Mouse (Mus musculus): ENCODE measurements around the gene Taz. TPM values are rescaled to one million over a fixed set of nuclear protein-coding genes. Genes with fewer than 3 reads are reported as not detected.

Gene Taz
- polyA plus RNA-seq (2015; fragmentation: Nextera tagmentation; extraction: Ambion mirVana) = 85.3 and 91.1 TPM in 2 replicates

DNA sequence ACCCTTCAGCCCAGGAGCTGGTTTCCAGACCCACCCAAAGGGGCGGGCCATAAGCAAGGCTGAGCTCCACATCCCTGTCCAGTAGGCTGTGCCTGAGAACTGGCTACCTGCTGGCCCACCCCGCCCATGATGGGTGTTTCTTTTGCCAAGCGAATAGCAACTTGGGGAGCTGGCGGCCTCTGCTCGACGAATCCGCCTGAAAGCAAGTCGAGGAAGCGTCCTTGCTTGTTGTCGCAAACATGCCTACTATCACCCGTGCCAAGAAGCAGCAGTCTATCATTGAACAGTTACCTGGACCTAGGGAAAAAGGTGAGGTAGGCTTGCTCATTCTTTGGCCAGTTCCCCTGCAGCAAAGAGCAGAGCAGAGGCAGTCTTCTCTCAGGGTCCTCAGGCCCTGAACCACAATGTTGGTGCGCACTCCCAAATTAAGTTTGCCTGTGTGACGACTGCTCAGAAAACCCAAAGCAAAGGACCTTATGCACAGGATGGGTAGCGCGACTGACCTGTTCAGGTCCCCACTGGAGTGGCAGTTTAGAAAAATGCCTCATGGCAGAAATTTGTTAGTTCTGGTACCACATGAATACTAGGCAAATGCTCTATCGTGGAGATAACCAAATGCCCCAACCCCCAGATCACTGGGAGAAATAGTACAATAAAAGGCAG is at the start of gene Taz, which contains the start of gene Dnase1l1:
Gene Taz (plus strand): TSS at position 181 of the 663 bp plus-strand sequence.
Gene Dnase1l1 (minus strand): TSS at position 606 of the 663 bp plus-strand sequence.
- 16% methylated on average over 16 of the region's 16 CpGs for WGBS
- H3K9ac ChIP-seq (ENCODE audit: low read depth, low read length) = peak within 1 kb of the TSS; percentile 80
- ATAC-seq = peak; percentile 97

DNA sequence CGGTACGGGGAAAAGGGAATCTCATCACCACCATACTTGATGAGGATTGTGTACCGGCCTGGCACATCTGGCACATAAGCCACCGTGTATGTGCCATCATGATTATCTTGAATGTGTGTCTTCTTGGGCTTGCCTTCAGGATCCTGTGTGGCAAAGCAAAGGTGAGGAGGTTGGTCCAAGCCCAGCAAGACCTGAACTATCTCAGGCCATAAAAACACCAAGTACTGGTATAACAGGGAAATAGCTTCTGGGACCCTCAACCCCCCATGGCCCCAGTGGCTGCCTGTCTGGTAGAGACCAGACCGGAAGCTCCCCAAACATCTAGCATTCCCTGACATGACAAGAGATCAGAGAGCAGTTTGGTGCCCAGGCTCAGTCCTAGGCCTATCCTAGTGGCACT is 48.5 kb upstream of the Taz start:
- no peaks in the 10 kb centered on the region; the same call in 1 of the 2 replicates for H3K36me3 ChIP-seq (ENCODE audit: control insufficient read depth, insufficient read depth, low read length)
- no peak for ATAC-seq
- WGBS = 91% methylated on average over 5 of the region's 5 CpGs

More for the DNA sequence above, at the start of gene Taz, which contains the start of gene Dnase1l1:
- peak within 1 kb of the TSS; percentile 88 for H3K27ac ChIP-seq (ENCODE audit: low read length)
- no peaks in the 10 kb centered on the region for H3K27me3 ChIP-seq (replicated peaks; ENCODE audit: control insufficient read depth, insufficient read depth, low read length)
- no peaks in the 10 kb centered on the region for H3K36me3 ChIP-seq (ENCODE audit: control insufficient read depth, insufficient read depth, low read length)
- H3K9me3 ChIP-seq (ENCODE audit: control insufficient read depth, low read length) = no peaks in the 10 kb centered on the region
- H3K4me3 ChIP-seq (ENCODE audit: low read length) = peak within 1 kb of the TSS; percentile 66
- peak within 1 kb of the TSS; percentile 70 for H3K4me2 ChIP-seq (ENCODE audit: low read depth, low read length)
- peaks cover 2% of the 10 kb centered on the region; the same call in 1 of the 2 replicates for H3K4me1 ChIP-seq (ENCODE audit: control insufficient read depth, insufficient read depth, low read length)

DNA sequence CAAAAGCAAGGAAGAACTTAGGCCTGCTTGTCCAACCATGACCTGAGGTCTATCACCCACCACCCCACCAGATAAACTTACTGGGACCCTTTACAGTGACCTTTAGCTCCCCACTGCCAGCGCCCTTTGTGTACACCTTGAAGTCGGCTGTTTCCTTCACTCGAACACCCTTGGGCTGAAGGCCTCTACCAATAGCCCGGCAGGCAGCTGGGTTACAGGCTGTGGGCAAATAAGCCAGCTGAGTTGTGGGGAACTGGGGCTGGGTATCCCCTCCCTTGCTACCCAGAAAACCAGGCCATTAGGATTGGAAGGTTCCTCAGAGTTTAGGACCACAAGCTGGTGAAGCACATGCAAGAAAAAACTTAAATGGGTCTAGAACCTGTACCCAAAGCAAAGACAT is 41.4 kb upstream of the Taz start:
- no peak for ATAC-seq
- H3K27me3 ChIP-seq (replicated peaks; ENCODE audit: control insufficient read depth, insufficient read depth, low read length) = no peaks in the 10 kb centered on the region
- H3K9me3 ChIP-seq (ENCODE audit: control insufficient read depth, low read length) = no peaks in the 10 kb centered on the region
- H3K9ac ChIP-seq (ENCODE audit: low read depth, low read length) = no peak overlapping the region
- H3K27ac ChIP-seq (ENCODE audit: low read length) = no peak overlapping the region
- H3K36me3 ChIP-seq (ENCODE audit: control insufficient read depth, insufficient read depth, low read length) = peaks cover 6% of the 10 kb centered on the region
- H3K4me1 ChIP-seq (ENCODE audit: control insufficient read depth, insufficient read depth, low read length) = peaks cover 6% of the 10 kb centered on the region
- H3K4me2 ChIP-seq (ENCODE audit: low read depth, low read length) = no peak overlapping the region
- H3K4me3 ChIP-seq (ENCODE audit: low read length) = no peak overlapping the region
- 94% methylated on average over 4 of the region's 4 CpGs for WGBS

More for the DNA sequence above, 48.5 kb upstream of the Taz start:
- no peaks in the 10 kb centered on the region for H3K9me3 ChIP-seq (ENCODE audit: control insufficient read depth, low read length)
- H3K4me3 ChIP-seq (ENCODE audit: low read length) = no peak overlapping the region
- H3K4me1 ChIP-seq (ENCODE audit: control insufficient read depth, insufficient read depth, low read length) = no peaks in the 10 kb centered on the region
- H3K4me2 ChIP-seq (ENCODE audit: low read depth, low read length) = no peak overlapping the region
- H3K27ac ChIP-seq (ENCODE audit: low read length) = no peak overlapping the region
- H3K27me3 ChIP-seq (replicated peaks; ENCODE audit: control insufficient read depth, insufficient read depth, low read length) = no peaks in the 10 kb centered on the region
- H3K9ac ChIP-seq (ENCODE audit: low read depth, low read length) = no peak overlapping the region

DNA sequence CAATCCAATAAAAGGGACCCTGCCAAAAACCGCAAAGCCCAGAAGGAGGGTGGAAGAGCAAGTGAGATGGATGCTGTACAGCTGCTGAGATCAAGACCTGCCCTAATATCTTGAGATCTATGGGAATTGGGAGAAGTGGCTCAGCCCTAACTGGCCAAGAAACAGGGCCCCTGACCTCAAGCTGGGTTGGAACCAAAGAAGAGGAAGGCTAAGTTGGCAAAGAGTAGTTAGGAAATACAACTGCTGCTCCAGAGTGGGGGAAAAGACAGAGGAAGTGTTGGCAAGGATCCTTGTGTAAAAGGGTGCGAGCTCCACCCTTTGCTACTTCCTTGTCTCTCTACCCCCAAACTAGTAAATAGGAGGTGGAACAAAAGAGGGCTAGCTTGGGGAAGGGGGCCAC is 38.3 kb upstream of the Taz start:
- Histone ChIP-seq H3K9me3 (ENCODE audit: control insufficient read depth, low read length) (no peaks in the 10 kb centered on the region), H3K4me3 (ENCODE audit: low read length) (peak overlapping the region; percentile 56), H3K9ac (ENCODE audit: low read depth, low read length) (peak overlapping the region; percentile 69), H3K36me3 (ENCODE audit: control insufficient read depth, insufficient read depth, low read length) (peaks cover 6% of the 10 kb centered on the region; the same call in 1 of the 2 replicates), H3K4me2 (ENCODE audit: low read depth, low read length) (peak overlapping the region; percentile 46), H3K27ac (ENCODE audit: low read length) (no peak overlapping the region), H3K27me3 (replicated peaks; ENCODE audit: control insufficient read depth, insufficient read depth, low read length) (no peaks in the 10 kb centered on the region), H3K4me1 (ENCODE audit: control insufficient read depth, insufficient read depth, low read length) (peaks cover 6% of the 10 kb centered on the region)
- WGBS = 83% methylated on average over 2 of the region's 2 CpGs
- ATAC-seq = no peak

DNA sequence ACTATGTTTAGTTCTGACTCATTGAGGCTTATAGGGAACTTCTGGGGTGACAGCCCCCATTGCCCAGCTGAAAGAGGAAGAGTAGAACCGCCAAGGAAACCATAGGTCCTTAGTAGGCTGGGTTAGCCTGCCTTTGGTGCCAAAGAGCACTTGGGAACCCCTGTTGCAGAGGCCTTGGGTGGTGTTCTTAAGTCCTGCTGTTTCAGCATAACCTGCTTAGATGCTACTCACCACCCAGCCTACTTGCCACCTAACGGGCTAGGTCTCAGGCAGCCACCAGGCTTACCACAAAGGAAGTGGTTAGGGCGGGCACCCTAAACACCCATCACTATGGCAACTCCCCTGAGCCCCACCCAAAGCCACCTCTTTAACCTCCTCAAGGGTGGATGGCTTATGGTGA is 37.9 kb upstream of the Taz start:
- Histone ChIP-seq H3K4me2 (ENCODE audit: low read depth, low read length) (peak overlapping the region; percentile 46), H3K36me3 (ENCODE audit: control insufficient read depth, insufficient read depth, low read length) (peaks cover 6% of the 10 kb centered on the region; the same call in 1 of the 2 replicates), H3K27ac (ENCODE audit: low read length) (peak overlapping the region; percentile 66), H3K9ac (ENCODE audit: low read depth, low read length) (peak overlapping the region; percentile 69), H3K4me3 (ENCODE audit: low read length) (peak overlapping the region; percentile 56), H3K9me3 (ENCODE audit: control insufficient read depth, low read length) (no peaks in the 10 kb centered on the region), H3K4me1 (ENCODE audit: control insufficient read depth, insufficient read depth, low read length) (peaks cover 6% of the 10 kb centered on the region), H3K27me3 (replicated peaks; ENCODE audit: control insufficient read depth, insufficient read depth, low read length) (no peaks in the 10 kb centered on the region)
- 44% methylated on average over 3 of the region's 3 CpGs for WGBS
- no peak for ATAC-seq

DNA sequence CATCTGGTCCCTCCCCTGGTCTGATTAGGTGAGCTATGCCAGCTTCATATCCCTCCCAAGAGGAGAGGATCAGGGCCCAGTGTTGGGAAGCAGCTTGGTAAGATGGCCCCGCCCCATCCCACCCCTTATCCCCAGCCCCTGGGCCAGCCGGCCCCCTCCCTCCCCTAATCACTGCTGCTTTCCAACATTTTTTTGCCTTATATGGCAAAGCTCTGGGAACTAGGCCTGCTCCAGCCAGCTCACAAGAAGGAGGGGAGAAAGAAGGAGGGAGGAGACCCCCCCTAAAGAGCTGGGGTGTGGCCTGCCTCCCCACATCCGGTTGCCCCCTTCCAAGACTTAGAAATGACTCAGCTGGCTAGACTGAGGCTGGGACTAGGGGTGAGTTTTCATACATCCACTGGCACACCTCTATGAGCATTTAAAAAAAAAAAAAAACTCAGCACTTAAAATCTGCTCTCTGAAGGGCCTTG is 37.1 kb upstream of the Taz start:
- Histone ChIP-seq H3K4me3 (ENCODE audit: low read length) (peak overlapping the region; percentile 56), H3K9ac (ENCODE audit: low read depth, low read length) (peak overlapping the region; percentile 69), H3K4me1 (ENCODE audit: control insufficient read depth, insufficient read depth, low read length) (peaks cover 8% of the 10 kb centered on the region), H3K9me3 (ENCODE audit: control insufficient read depth, low read length) (no peaks in the 10 kb centered on the region), H3K27me3 (replicated peaks; ENCODE audit: control insufficient read depth, insufficient read depth, low read length) (no peaks in the 10 kb centered on the region), H3K36me3 (ENCODE audit: control insufficient read depth, insufficient read depth, low read length) (peaks cover 6% of the 10 kb centered on the region; the same call in 1 of the 2 replicates), H3K4me2 (ENCODE audit: low read depth, low read length) (peak overlapping the region; percentile 46), H3K27ac (ENCODE audit: low read length) (peak overlapping the region; percentile 80)
- WGBS = 13% methylated on average over 2 of the region's 3 CpGs
- ATAC-seq = peak; percentile 31

DNA sequence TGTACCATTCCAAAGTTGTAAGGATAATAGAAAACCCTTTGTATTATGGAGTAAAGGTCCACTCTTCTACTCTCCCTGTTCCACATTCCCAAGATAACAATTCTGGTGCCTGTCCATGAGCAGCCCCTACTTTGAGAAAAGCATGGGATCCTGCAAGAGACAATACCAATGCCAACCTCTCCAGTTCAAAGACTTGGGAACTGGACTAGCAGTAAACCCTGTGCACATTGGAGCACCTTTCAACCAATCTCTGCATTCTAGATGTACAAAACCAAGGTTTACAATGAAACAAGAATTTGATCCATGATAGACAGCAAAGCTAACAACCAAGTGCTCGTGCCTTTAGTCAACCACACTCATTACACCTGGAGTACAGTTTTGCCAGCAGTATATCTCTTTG is 36.6 kb upstream of the Taz start:
- Histone ChIP-seq H3K36me3 (ENCODE audit: control insufficient read depth, insufficient read depth, low read length) (peaks cover 3% of the 10 kb centered on the region; the same call in 1 of the 2 replicates), H3K27me3 (replicated peaks; ENCODE audit: control insufficient read depth, insufficient read depth, low read length) (no peaks in the 10 kb centered on the region), H3K4me2 (ENCODE audit: low read depth, low read length) (peak overlapping the region; percentile 57), H3K9ac (ENCODE audit: low read depth, low read length) (peak overlapping the region; percentile 69), H3K4me3 (ENCODE audit: low read length) (peak overlapping the region; percentile 56), H3K27ac (ENCODE audit: low read length) (peak overlapping the region; percentile 80), H3K9me3 (ENCODE audit: control insufficient read depth, low read length) (no peaks in the 10 kb centered on the region), H3K4me1 (ENCODE audit: control insufficient read depth, insufficient read depth, low read length) (peaks cover 8% of the 10 kb centered on the region)
- WGBS = 25% methylated on average over 1 of the region's 1 CpGs
- ATAC-seq = no peak

DNA sequence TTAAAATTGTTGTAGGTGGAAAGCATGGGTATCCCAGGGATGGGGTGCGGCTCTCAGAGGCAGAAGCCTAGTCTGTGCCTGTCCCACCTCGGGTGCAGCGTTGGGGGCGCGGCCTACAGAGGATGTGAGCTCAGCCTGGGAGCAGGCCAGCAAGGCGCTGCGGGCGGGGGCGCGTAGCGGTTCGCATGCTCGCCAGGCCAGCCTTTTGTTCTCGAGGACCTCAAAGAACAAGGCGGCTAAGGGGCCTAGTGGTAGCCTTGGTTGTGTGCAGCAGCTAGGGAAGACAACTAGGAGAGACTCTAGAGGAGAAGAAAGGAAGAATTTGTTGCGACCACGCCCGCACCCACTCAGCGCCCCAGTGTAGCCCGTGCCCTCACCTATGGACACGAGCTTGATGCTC is 36.0 kb upstream of the Taz start:
- no peaks in the 10 kb centered on the region for H3K27me3 ChIP-seq (replicated peaks; ENCODE audit: control insufficient read depth, insufficient read depth, low read length)
- no peaks in the 10 kb centered on the region for H3K36me3 ChIP-seq (ENCODE audit: control insufficient read depth, insufficient read depth, low read length)
- H3K9ac ChIP-seq (ENCODE audit: low read depth, low read length) = peak overlapping the region; percentile 69
- peak overlapping the region; percentile 56 for H3K4me3 ChIP-seq (ENCODE audit: low read length)
- peaks cover 8% of the 10 kb centered on the region for H3K4me1 ChIP-seq (ENCODE audit: control insufficient read depth, insufficient read depth, low read length)
- WGBS = 25% methylated on average over 21 of the region's 21 CpGs
- peak; percentile 31 for ATAC-seq
- peak overlapping the region; percentile 80 for H3K27ac ChIP-seq (ENCODE audit: low read length)
- H3K9me3 ChIP-seq (ENCODE audit: control insufficient read depth, low read length) = no peaks in the 10 kb centered on the region
- H3K4me2 ChIP-seq (ENCODE audit: low read depth, low read length) = peak overlapping the region; percentile 57

DNA sequence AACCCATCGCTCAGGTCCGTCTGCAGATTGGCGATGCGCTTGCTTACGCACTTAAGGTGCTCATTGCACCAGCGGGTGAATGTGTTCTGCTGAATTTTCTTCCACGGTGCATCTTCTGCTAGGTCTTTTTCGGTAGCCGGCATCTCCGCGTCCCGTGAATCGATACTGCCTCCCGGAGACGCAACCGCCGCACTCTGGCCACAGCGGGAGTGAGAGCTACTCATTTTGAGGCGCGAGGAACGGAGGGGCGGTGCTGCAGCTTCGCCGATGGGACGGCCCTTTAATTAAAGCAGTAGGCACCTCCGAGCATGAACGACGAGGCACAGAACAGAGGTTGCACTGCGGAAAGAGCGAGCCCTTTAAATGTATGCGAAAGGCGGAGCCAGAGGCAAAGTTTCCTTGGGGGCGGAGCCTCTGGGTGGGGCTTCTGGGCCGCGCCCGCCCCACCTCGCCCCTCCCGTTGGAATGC is 35.5 kb upstream of the Taz start:
- peak overlapping the region; percentile 69 for H3K9ac ChIP-seq (ENCODE audit: low read depth, low read length)
- no peaks in the 10 kb centered on the region for H3K36me3 ChIP-seq (ENCODE audit: control insufficient read depth, insufficient read depth, low read length)
- H3K4me3 ChIP-seq (ENCODE audit: low read length) = peak overlapping the region; percentile 56
- H3K9me3 ChIP-seq (ENCODE audit: control insufficient read depth, low read length) = no peaks in the 10 kb centered on the region
- H3K27ac ChIP-seq (ENCODE audit: low read length) = peak overlapping the region; percentile 80
- peaks cover 8% of the 10 kb centered on the region for H3K4me1 ChIP-seq (ENCODE audit: control insufficient read depth, insufficient read depth, low read length)
- no peaks in the 10 kb centered on the region for H3K27me3 ChIP-seq (replicated peaks; ENCODE audit: control insufficient read depth, insufficient read depth, low read length)
- ATAC-seq = peak; percentile 88
- WGBS = 20% methylated on average over 34 of the region's 38 CpGs
- H3K4me2 ChIP-seq (ENCODE audit: low read depth, low read length) = peak overlapping the region; percentile 57
